Mouse (Mus musculus): ENCODE measurements around the gene Naa38. TPM values are rescaled to one million over a fixed set of nuclear protein-coding genes. Genes with fewer than 3 reads are reported as not detected.
A peak's percentile ranks its signal among the peaks of the same experiment; 100 is the strongest.

Gene Naa38
- polyA plus RNA-seq, 1 experiment, result 222 TPM

DNA sequence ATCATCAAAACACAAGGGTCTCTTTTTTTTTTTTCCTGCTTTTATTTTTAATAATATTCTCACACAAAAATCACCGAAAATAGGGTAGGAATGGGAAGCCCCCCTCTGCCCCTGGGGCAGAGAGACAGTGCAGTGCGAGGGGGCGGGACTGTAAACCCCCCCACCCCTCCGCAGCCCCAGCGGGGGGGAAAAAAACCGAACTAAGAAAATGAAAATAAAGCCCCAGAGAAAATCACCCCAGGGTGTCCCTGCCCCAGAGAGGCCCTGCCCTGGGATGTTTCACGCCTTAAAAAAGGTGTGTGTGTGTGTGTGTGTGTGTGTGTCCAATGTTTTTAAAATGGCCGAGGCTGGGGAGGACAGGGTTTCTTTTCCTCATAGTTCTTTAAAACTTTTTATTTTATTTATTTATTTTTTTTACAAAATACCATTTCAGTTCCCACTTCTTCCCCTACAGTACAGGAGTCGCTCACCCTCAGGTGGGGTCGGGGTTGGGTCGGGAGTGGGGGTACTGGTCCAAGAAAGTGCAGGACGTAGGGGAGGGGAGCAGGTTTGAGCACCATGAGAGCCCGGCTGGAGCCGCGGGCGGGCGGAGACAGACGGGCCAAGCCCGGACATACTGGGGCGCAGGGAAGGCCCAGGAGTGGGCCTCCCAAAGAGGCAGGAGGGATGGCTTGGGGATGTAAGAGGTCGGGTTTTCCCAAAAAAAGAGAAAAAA, 3.4 kb downstream of the Naa38 start:
- Histone ChIP-seq H3K4me1 (ENCODE audit: control insufficient read depth, insufficient read depth, low read length) (no peaks in the 10 kb centered on the region), H3K4me3 (ENCODE audit: insufficient read depth, low read length) (no peak overlapping the region), H3K27ac (ENCODE audit: insufficient read depth, low read length) (no peak overlapping the region)
- TF ChIP-seq POLR2A (IDR thresholded peaks at IDR 0.05; ENCODE audit: extremely low read depth, insufficient read depth, low read length), result no peak
- no peak for TF ChIP-seq CTCF (IDR thresholded peaks at IDR 0.05; ENCODE audit: extremely low read depth, insufficient read depth, low read length)

- no peaks in the 10 kb centered on the region for H3K4me1 ChIP-seq (ENCODE audit: control insufficient read depth, insufficient read depth, low read length)
- H3K4me3 ChIP-seq (ENCODE audit: insufficient read depth, low read length), result no peak overlapping the region
- no peak overlapping the region for H3K27ac ChIP-seq (ENCODE audit: insufficient read depth, low read length)
- no peak for TF ChIP-seq POLR2A (IDR thresholded peaks at IDR 0.05; ENCODE audit: extremely low read depth, insufficient read depth, low read length)
- TF ChIP-seq CTCF (IDR thresholded peaks at IDR 0.05; ENCODE audit: extremely low read depth, insufficient read depth, low read length), result no peak
These were observed 4.2 kb downstream of the Naa38 start for GRCm38 (mm10) chr11:69399201-69400082.

GRCm38 (mm10) chr11:69400083-69400850, 5.0 kb downstream of the Naa38 start:
- no peak overlapping the region for H3K27ac ChIP-seq (ENCODE audit: insufficient read depth, low read length)
- H3K4me1 ChIP-seq (ENCODE audit: control insufficient read depth, insufficient read depth, low read length), result no peaks in the 10 kb centered on the region
- TF ChIP-seq POLR2A (IDR thresholded peaks at IDR 0.05; ENCODE audit: extremely low read depth, insufficient read depth, low read length), result no peak
- no peak for TF ChIP-seq CTCF (IDR thresholded peaks at IDR 0.05; ENCODE audit: extremely low read depth, insufficient read depth, low read length)
- no peak overlapping the region for H3K4me3 ChIP-seq (ENCODE audit: insufficient read depth, low read length)

DNA sequence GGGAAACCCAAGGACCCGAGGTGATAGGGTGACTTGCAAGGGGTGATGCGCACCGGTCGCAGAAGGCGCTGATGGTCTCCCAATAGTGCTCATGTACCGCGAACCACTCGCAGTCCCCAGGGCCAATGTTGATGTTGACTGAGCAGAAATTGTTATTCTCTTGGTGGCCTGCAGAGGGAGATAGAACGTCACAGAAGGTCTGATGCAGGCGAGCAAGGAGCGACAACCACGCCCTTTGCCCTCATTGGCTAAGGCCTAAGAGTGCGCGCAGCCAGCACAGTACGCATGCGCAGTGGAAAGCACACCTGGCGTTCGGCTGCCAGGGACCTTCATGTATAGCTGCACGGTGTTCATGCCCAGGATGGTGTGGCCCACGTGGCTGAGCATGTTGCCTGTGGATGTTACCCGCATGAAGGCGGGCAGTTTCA, 5.9 kb downstream of the Naa38 start:
- TF ChIP-seq CTCF (IDR thresholded peaks at IDR 0.05; ENCODE audit: extremely low read depth, insufficient read depth, low read length) (peak; percentile 95), POLR2A (IDR thresholded peaks at IDR 0.05; ENCODE audit: extremely low read depth, insufficient read depth, low read length) (peak; percentile 79)
- Histone ChIP-seq H3K4me3 (ENCODE audit: insufficient read depth, low read length) (no peak overlapping the region), H3K4me1 (ENCODE audit: control insufficient read depth, insufficient read depth, low read length) (no peaks in the 10 kb centered on the region), H3K27ac (ENCODE audit: insufficient read depth, low read length) (no peak overlapping the region)

GRCm38 (mm10) chr11:69401987-69402386, 6.7 kb downstream of the Naa38 start:
- no peak for TF ChIP-seq CTCF (IDR thresholded peaks at IDR 0.05; ENCODE audit: extremely low read depth, insufficient read depth, low read length)
- TF ChIP-seq POLR2A (IDR thresholded peaks at IDR 0.05; ENCODE audit: extremely low read depth, insufficient read depth, low read length), result no peak
- Histone ChIP-seq H3K27ac (ENCODE audit: insufficient read depth, low read length) (no peak overlapping the region), H3K4me3 (ENCODE audit: insufficient read depth, low read length) (no peak overlapping the region), H3K4me1 (ENCODE audit: control insufficient read depth, insufficient read depth, low read length) (no peaks in the 10 kb centered on the region)

DNA sequence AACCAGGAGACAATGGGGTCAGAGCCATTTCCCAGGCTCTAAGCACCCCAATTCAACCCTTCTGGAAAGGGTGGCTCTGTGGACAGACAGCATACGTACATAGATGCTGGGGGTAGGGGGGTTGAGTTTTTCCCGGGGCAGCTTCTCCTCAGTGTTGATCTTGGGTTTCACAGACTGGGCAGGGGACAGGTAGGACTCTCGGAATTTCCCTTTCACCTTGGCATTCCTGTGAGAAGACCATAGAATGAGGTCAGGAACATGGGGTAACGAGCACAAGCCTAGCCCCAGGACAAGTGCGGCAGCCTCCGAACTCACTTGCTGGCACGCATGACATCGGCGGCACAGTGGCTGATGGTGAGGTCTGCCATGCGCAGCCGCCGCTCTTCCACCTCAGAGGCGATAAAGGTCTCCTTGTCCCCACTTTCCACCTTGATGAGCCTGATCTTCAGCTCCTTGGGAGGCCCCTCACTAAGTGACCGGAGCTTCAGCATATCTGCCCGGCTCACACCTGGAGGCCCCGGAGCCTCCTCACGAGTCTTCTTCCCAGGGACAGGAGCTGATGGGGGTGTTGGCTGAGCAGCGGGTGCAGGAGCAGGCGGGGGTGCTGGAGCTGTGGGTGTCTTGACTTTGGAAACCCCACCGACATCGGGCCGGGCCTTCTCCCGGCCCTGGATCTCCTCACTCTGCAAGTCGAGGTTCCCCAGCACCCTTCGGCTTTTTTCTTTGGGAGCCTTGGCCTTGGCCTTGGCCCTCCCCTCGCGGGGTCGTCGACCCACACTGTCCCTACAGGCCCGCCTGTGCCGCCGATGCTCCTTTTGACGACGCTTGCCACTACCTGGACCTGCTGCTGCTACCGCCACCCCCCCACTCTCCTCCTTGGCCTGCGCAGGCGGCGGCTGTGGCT, 8.7 kb downstream of the Naa38 start:
- Histone ChIP-seq H3K27ac (ENCODE audit: insufficient read depth, low read length) (no peak overlapping the region), H3K4me1 (ENCODE audit: control insufficient read depth, insufficient read depth, low read length) (peaks cover 1% of the 10 kb centered on the region; the same call in 1 of the 2 replicates), H3K4me3 (ENCODE audit: insufficient read depth, low read length) (no peak overlapping the region)
- TF ChIP-seq CTCF (IDR thresholded peaks at IDR 0.05; ENCODE audit: extremely low read depth, insufficient read depth, low read length) (no peak), POLR2A (IDR thresholded peaks at IDR 0.05; ENCODE audit: extremely low read depth, insufficient read depth, low read length) (no peak)

GRCm38 (mm10) chr11:69404595-69405396, 9.5 kb downstream of the Naa38 start:
- TF ChIP-seq CTCF (IDR thresholded peaks at IDR 0.05; ENCODE audit: extremely low read depth, insufficient read depth, low read length), result no peak
- no peak for TF ChIP-seq POLR2A (IDR thresholded peaks at IDR 0.05; ENCODE audit: extremely low read depth, insufficient read depth, low read length)
- Histone ChIP-seq H3K4me3 (ENCODE audit: insufficient read depth, low read length) (no peak overlapping the region), H3K4me1 (ENCODE audit: control insufficient read depth, insufficient read depth, low read length) (peaks cover 1% of the 10 kb centered on the region; the same call in 1 of the 2 replicates), H3K27ac (ENCODE audit: insufficient read depth, low read length) (no peak overlapping the region)
